Mouse (Mus musculus) neural tube, embryonic 11.5 days (tissue): ENCODE measurements around the gene Hepacam2. TPM values are rescaled to one million over a fixed set of nuclear protein-coding genes. Genes with fewer than 3 reads are reported as not detected.

Experiments used
- ATAC-seq: fragments of 200-750 bp; cut with Nextera tagmentation; 2 replicates; pipeline ENCODE4 v1.8.0; 2017; ENCODE audit warnings: moderate number of reproducible peaks, mild to moderate bottlenecking, moderate TSS enrichment, moderate library complexity; ENCODE audit not compliant: insufficient read depth, low FRiP score, low TSS enrichment
- DNase-seq: peaks from one replicate; pipeline ENCODE4 v3.0.0-alpha.2; 2015; ENCODE audit warnings: low spot score
- H3K27ac ChIP-seq: fragments of 300-500 bp; sonication (generic); 2 replicates; pipeline ENCODE4 v1.5.1; 2014; ENCODE audit warnings: low read depth, mild to moderate bottlenecking, low read length
- H3K27me3 ChIP-seq: fragments of 300-500 bp; sonication (generic); 2 replicates; pipeline ENCODE4 v1.6.1; 2014; ENCODE audit warnings: mild to moderate bottlenecking, low read length, mixed read lengths; ENCODE audit not compliant: control insufficient read depth, insufficient read depth
- H3K36me3 ChIP-seq: fragments of 300-500 bp; sonication (generic); 2 replicates; pipeline ENCODE4 v1.6.1; 2014; ENCODE audit warnings: mild to moderate bottlenecking, low read length, moderate library complexity, mixed read lengths; ENCODE audit not compliant: control insufficient read depth, insufficient read depth
- H3K4me1 ChIP-seq: fragments of 300-500 bp; sonication (generic); 2 replicates; pipeline ENCODE4 v1.6.1; 2014; ENCODE audit warnings: low read length, mixed read lengths; ENCODE audit not compliant: control insufficient read depth, insufficient read depth
- H3K4me2 ChIP-seq: fragments of 300-500 bp; sonication (generic); 2 replicates; pipeline ENCODE4 v1.6.1; 2014; ENCODE audit warnings: low read depth, mild to moderate bottlenecking, moderate library complexity
- H3K4me3 ChIP-seq: fragments of 300-500 bp; sonication (generic); 2 replicates; pipeline ENCODE4 v1.5.1; 2014; ENCODE audit warnings: low read depth, low read length
- H3K9ac ChIP-seq: fragments of 300-500 bp; sonication (generic); 2 replicates; pipeline ENCODE4 v1.6.1; 2014; ENCODE audit warnings: mild to moderate bottlenecking, low read length
- H3K9me3 ChIP-seq: fragments of 300-500 bp; sonication (generic); 2 replicates; pipeline ENCODE4 v1.6.1; 2016; ENCODE audit warnings: low read length; ENCODE audit not compliant: control insufficient read depth
- WGBS: fragments of 180-500 bp; shearing (Covaris S2); extraction: QIAGEN DNeasy Blood & Tissue Kit; methylation state at CpG from one replicate; pipeline ENCODE4 v1.1.7; 2014; 5-methylcytosine and 5-hydroxymethylcytosine counted together
- polyA plus RNA-seq: library from polyadenylated mRNA; unstranded; fragments of >200 nt; fragmentation: Nextera tagmentation; extraction: Ambion mirVana; gene quantifications from 2 replicates; pipeline ENCODE4 v1.2.1, GENCODE M21; 2014

The Hepacam2 gene
- polyA plus RNA-seq = 0.73 and 1.8 TPM in 2 replicates

DNA sequence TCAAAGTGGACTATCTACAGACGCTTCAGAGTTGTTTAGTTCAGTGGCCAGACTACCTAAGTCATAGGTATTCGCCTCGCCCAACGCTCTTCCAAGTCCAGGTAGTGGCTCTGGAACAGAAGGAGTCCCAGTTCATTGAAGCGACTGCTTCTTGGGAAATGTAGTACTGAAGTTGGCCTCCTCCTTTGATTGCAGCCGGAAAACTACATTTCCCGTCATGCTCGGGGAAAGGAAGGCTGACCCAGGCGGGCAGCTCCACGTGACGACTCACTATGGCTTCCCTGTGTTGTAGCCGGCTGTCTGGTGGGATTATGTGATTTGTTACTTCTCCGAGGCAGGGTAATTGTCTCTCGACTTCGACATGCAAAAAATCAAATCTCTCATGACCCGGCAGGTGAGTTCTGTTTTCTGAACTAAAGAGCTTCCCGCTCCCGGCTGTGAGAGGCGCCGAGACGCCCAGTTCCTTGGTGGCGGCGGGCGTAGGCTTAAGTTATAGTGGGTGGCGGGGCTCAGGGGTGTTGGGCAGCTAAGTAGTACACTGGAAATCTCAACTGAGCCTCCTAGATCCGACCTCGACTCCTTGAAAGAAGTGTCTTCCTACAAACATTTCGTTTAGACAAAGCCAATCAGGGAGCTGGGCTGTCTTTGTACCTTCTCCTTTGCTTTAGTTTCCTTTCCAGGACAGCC, at the start of gene Hepacam2, which contains the start of gene Vps50:
Gene Hepacam2 (minus strand): TSS at position 137 of the 687 bp plus-strand sequence.
Gene Vps50 (plus strand): TSS at position 221 of the 687 bp plus-strand sequence.
- H3K9me3 ChIP-seq = no peaks in the 10 kb centered on the region
- H3K4me3 ChIP-seq = peak within 1 kb of the TSS; percentile 62
- peak; percentile 90 for DNase-seq
- no peaks in the 10 kb centered on the region for H3K27me3 ChIP-seq
- ATAC-seq = peak; percentile 99
- no peaks in the 10 kb centered on the region for H3K36me3 ChIP-seq
- no peaks in the 10 kb centered on the region; the same call in 1 of the 2 replicates for H3K4me1 ChIP-seq
- 1% methylated on average over 28 of the region's 28 CpGs for WGBS
- H3K9ac ChIP-seq = peak within 1 kb of the TSS; percentile 65
- no peak within 1 kb of the TSS for H3K27ac ChIP-seq
- H3K4me2 ChIP-seq = peak within 1 kb of the TSS; percentile 59

- Histone ChIP-seq H3K4me3 (no peak overlapping the region), H3K9me3 (no peaks in the 10 kb centered on the region)
- 61% methylated on average over 1 of the region's 1 CpGs for WGBS
Observed at GRCm38 (mm10) chr6:3544970-3545369, 46.9 kb upstream of the Hepacam2 start.

GRCm38 (mm10) chr6:3543862-3544261, 45.8 kb upstream of the Hepacam2 start:
- Histone ChIP-seq H3K4me1 (no peaks in the 10 kb centered on the region), H3K36me3 (no peaks in the 10 kb centered on the region), H3K27me3 (no peaks in the 10 kb centered on the region), H3K4me2 (no peak overlapping the region), H3K9ac (no peak overlapping the region), H3K9me3 (no peaks in the 10 kb centered on the region), H3K4me3 (no peak overlapping the region), H3K27ac (no peak overlapping the region)
- WGBS = 92% methylated on average over 4 of the region's 4 CpGs
- ATAC-seq = no peak
- DNase-seq = no peak

More at GRCm38 (mm10) chr6:3544970-3545369, 46.9 kb upstream of the Hepacam2 start:
- Histone ChIP-seq H3K4me2 (no peak overlapping the region), H3K27ac (no peak overlapping the region), H3K36me3 (no peaks in the 10 kb centered on the region), H3K4me1 (no peaks in the 10 kb centered on the region), H3K27me3 (no peaks in the 10 kb centered on the region), H3K9ac (no peak overlapping the region)
- no peak for DNase-seq
- no peak for ATAC-seq

DNA sequence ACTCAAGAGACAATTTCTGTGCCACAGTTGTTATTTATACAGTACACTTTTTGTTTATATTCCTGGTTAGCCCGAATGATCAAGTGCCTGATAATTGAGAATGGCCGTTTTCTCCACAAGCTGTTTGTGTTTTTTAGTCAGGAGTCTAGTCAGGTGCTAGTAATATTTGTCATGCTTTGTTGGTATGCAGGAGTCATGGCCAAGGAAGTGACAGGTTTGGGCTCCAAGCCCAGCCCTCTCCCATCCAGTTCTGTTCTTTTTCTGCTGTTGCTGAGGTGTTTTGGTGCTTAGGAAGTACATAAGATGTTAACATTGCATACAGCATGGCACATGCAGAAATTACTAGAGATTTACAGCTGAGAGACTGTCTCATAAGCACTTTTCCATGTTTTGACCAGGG, 41.4 kb upstream of the Hepacam2 start:
- Histone ChIP-seq H3K27ac (no peak overlapping the region), H3K4me3 (no peak overlapping the region), H3K36me3 (no peaks in the 10 kb centered on the region), H3K27me3 (no peaks in the 10 kb centered on the region), H3K9me3 (no peaks in the 10 kb centered on the region), H3K4me1 (no peaks in the 10 kb centered on the region), H3K4me2 (no peak overlapping the region), H3K9ac (no peak overlapping the region)
- WGBS = 91% methylated on average over 2 of the region's 2 CpGs
- DNase-seq (no peak), ATAC-seq (no peak)

- 70% methylated on average over 1 of the region's 1 CpGs for WGBS
- no peak overlapping the region for H3K27ac ChIP-seq
- H3K9ac ChIP-seq = no peak overlapping the region
- no peaks in the 10 kb centered on the region for H3K27me3 ChIP-seq
- ATAC-seq (no peak), DNase-seq (no peak)
- no peak overlapping the region for H3K4me3 ChIP-seq
- H3K4me1 ChIP-seq = no peaks in the 10 kb centered on the region
- no peaks in the 10 kb centered on the region for H3K9me3 ChIP-seq
- H3K36me3 ChIP-seq = no peaks in the 10 kb centered on the region
- no peak overlapping the region for H3K4me2 ChIP-seq
Observed at GRCm38 (mm10) chr6:3536048-3536447, 38.0 kb upstream of the Hepacam2 start.

DNA sequence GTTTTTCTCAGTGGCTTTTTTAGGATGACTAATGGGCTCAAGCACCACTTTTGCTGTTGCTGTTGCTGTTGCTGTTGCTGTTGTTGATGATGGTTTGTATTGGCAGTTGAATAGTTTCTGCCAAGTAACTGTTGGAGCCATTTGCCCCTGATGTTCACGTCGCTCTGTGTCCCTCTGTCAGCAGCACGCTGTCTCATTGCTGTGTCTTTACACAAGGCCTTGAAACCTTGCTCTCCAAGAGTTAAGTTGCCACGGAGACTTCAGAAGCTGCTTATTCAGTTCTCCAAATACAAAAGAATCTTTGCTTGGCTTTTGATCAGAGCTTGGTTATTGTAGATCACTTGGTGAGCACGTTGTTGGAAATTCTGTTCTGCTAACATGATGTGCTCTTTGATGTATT, 33.3 kb upstream of the Hepacam2 start:
- H3K27me3 ChIP-seq = no peaks in the 10 kb centered on the region
- no peaks in the 10 kb centered on the region for H3K4me1 ChIP-seq
- no peaks in the 10 kb centered on the region for H3K36me3 ChIP-seq
- no peaks in the 10 kb centered on the region for H3K9me3 ChIP-seq
- no peak overlapping the region for H3K27ac ChIP-seq
- no peak overlapping the region for H3K9ac ChIP-seq
- no peak for ATAC-seq
- no peak overlapping the region for H3K4me3 ChIP-seq
- 37% methylated on average over 5 of the region's 5 CpGs for WGBS
- no peak for DNase-seq
- H3K4me2 ChIP-seq = no peak overlapping the region

GRCm38 (mm10) chr6:3528198-3528597, 30.1 kb upstream of the Hepacam2 start:
- ATAC-seq (no peak), DNase-seq (no peak)
- no peak overlapping the region for H3K27ac ChIP-seq
- H3K9me3 ChIP-seq = no peaks in the 10 kb centered on the region
- H3K4me2 ChIP-seq = no peak overlapping the region
- H3K9ac ChIP-seq = no peak overlapping the region
- H3K36me3 ChIP-seq = no peaks in the 10 kb centered on the region
- H3K4me3 ChIP-seq = no peak overlapping the region
- no peaks in the 10 kb centered on the region for H3K4me1 ChIP-seq
- no peaks in the 10 kb centered on the region for H3K27me3 ChIP-seq
- 94% methylated on average over 4 of the region's 4 CpGs for WGBS

DNA sequence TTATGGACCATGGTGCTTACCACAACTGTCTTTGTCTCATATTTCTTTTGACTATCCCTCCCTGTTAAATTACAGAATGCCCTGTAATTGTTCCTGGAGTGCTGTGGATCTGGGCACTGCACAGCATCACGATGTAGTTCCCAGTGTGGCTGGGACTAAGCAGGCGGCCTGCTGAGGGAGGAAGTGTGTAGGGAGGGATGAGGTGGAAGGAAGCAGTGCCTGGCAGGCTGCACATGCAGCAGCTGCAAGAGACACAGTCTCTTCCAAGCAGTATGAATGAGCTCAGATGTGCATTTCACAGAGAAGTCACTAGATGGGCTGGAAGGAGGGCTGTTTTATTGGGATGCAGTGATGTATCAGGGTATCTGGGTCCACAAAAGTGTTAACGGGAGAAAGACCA, 14.5 kb upstream of the Hepacam2 start:
- Histone ChIP-seq H3K36me3 (no peaks in the 10 kb centered on the region), H3K4me1 (no peaks in the 10 kb centered on the region), H3K4me2 (no peak overlapping the region), H3K27ac (no peak overlapping the region), H3K4me3 (no peak overlapping the region), H3K9ac (no peak overlapping the region), H3K27me3 (no peaks in the 10 kb centered on the region), H3K9me3 (no peaks in the 10 kb centered on the region)
- 56% methylated on average over 3 of the region's 3 CpGs for WGBS
- no peak for ATAC-seq
- no peak for DNase-seq

DNA sequence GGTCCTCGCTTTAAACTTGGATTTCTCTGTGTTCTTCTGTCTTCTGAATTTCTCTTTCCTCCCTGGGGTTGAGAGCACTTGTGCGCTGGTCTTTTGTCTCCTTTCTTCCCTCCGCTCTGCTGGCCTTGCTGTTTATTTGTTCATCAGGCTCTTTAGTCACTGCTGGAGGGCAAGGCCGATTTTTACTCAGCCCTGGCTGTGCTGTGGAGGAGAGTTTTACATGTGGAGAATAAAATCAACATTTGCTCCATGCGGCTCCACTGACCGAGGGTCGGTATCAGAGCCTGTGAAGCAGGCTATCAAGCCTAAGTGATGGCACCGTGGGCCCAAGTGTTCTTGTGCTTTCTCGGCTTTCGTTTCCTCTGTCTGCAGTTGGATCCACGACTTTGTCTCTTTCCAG, 13.5 kb upstream of the Hepacam2 start:
- H3K4me3 ChIP-seq = no peak overlapping the region
- peak overlapping the region; percentile 9; the same call in 1 of the 2 replicates for H3K9ac ChIP-seq
- ATAC-seq (0 out of 2 replicates have a peak, but pooled peaks have one; percentile 49), DNase-seq (peak; percentile 25)
- H3K27ac ChIP-seq = no peak overlapping the region
- H3K9me3 ChIP-seq = no peaks in the 10 kb centered on the region
- no peaks in the 10 kb centered on the region for H3K4me1 ChIP-seq
- WGBS = 54% methylated on average over 11 of the region's 11 CpGs
- H3K4me2 ChIP-seq = no peak overlapping the region
- no peaks in the 10 kb centered on the region for H3K36me3 ChIP-seq
- no peaks in the 10 kb centered on the region for H3K27me3 ChIP-seq
